Comparison of ENCODE assay signal across 9 mouse cellular contexts in the genomic region with DNA sequence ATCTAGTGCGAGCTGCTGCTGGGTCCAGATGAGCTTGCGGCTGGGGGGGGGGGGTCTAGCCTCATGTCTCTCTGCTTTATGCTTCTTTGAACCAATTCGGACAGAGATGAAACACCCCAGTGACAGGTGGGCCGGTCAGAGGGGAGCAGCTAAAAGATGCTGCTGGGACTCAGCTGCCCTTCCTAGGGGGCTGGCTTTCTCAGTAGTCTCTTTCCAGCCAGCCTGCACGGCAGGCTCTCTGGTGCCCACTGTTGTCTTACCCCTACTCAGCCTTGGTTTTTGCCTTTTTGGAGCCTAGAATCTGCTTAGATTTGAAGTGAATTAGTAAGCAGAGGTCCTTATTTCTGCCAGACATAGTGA.
A peak's percentile ranks its signal among the peaks of the same experiment; 100 is the strongest.
DNase-seq lines count a peak whose midpoint lies in the region; ATAC-seq and TF ChIP-seq lines count a peak whose summit lies in the region.
"Had no signal": no experiment of that assay in that cellular context is flagged by ENCODE, and none has a peak within 500 bp of the region (broad histone marks: within the 10 kb centered on the region; RNA-seq: fewer than 3 reads in every experiment).

No protein-coding gene starts in this region.

- no peaks in the 10 kb centered on the region for H3K36me3 ChIP-seq in kidney, adult 2 months (ENCODE audit: control insufficient read depth, insufficient read depth, low read length)
- no peaks in the 10 kb centered on the region for H3K36me3 ChIP-seq in embryonic facial prominence, embryonic 11.5 days (replicated peaks; ENCODE audit: control insufficient read depth, insufficient read depth, low read depth, low read length)
- no peaks in the 10 kb centered on the region for H3K36me3 ChIP-seq in forebrain, embryonic 16.5 days (ENCODE audit: control insufficient read depth, insufficient read depth)
- no peaks in the 10 kb centered on the region for H3K36me3 ChIP-seq in midbrain, embryonic 11.5 days (ENCODE audit: control insufficient read depth, insufficient read depth, low read length)

- intact Hi-C loops in left cerebral cortex, postnatal 4 days (cut with DNase I) = no loop called here

- 0 out of 2 replicates have a peak overlapping the region, but pooled peaks have one; percentile 0 for H3K9ac ChIP-seq in embryonic facial prominence, embryonic 11.5 days (replicated peaks; ENCODE audit: low read length)
- H3K9ac ChIP-seq in forebrain, embryonic 16.5 days (replicated peaks; ENCODE audit: low read depth, low read length) = no peak overlapping the region
- no peak overlapping the region for H3K9ac ChIP-seq in midbrain, embryonic 11.5 days (ENCODE audit: low read length)

- no peak for TF ChIP-seq POLR2A in kidney, adult 2 months (IDR thresholded peaks at IDR 0.05; ENCODE audit: low read depth, low read length)
- no peak for TF ChIP-seq POLR2A in cerebellum, adult 2 months (IDR thresholded peaks at IDR 0.05; ENCODE audit: borderline replicate concordance, insufficient read depth, low read length)

- H3K4me2 ChIP-seq in embryonic facial prominence, embryonic 11.5 days (ENCODE audit: low read depth, low read length) = no peak overlapping the region
- H3K4me2 ChIP-seq in forebrain, embryonic 16.5 days (ENCODE audit: low read length) = peak overlapping the region; percentile 35
- no peak overlapping the region for H3K4me2 ChIP-seq in midbrain, embryonic 11.5 days

- no peaks in the 10 kb centered on the region for H3K27me3 ChIP-seq in kidney, adult 2 months (replicated peaks; ENCODE audit: control insufficient read depth, insufficient read depth, low read length)
- no peaks in the 10 kb centered on the region for H3K27me3 ChIP-seq in embryonic facial prominence, embryonic 11.5 days (ENCODE audit: control insufficient read depth, insufficient read depth, low read length)
- no peaks in the 10 kb centered on the region for H3K27me3 ChIP-seq in forebrain, embryonic 16.5 days (replicated peaks; ENCODE audit: control insufficient read depth, insufficient read depth, low read length)
- H3K27me3 ChIP-seq in midbrain, embryonic 11.5 days (ENCODE audit: control insufficient read depth, insufficient read depth, low read length) = no peaks in the 10 kb centered on the region
- H3K27me3 ChIP-seq in cerebellum, adult 2 months (ENCODE audit: control insufficient read depth, insufficient read depth, low read length) = no peaks in the 10 kb centered on the region

- no peak for DNase-seq in kidney, adult 2 months
- no peak for DNase-seq in kidney, adult 18-20 months
- DNase-seq in embryonic facial prominence, embryonic 11.5 days (ENCODE audit: low spot score) = no peak
- DNase-seq in midbrain, embryonic 11.5 days (ENCODE audit: low spot score, missing footprints) = no peak
- DNase-seq in left cerebral cortex, postnatal 4 days = no peak
- DNase-seq in right cerebral cortex, postnatal 36 days (ENCODE audit: low spot score in 2 of 2) = no peak
- no peak for DNase-seq in cerebellum, adult 2 months
- DNase-seq: layer of hippocampus, postnatal 36 days had no signal

- WGBS in kidney, adult 2 months = 46% methylated on average over 5 of the region's 5 CpGs
- 38% methylated on average over 5 of the region's 5 CpGs for WGBS in embryonic facial prominence, embryonic 11.5 days
- WGBS in forebrain, embryonic 16.5 days = 17% methylated on average over 5 of the region's 5 CpGs
- WGBS in midbrain, embryonic 11.5 days = 28% methylated on average over 5 of the region's 5 CpGs
- 63% methylated on average over 5 of the region's 5 CpGs for WGBS in cerebellum, adult 2 months

- peaks cover 22% of the 10 kb centered on the region for H3K4me1 ChIP-seq in kidney, adult 2 months (ENCODE audit: control insufficient read depth, insufficient read depth, low read length)
- peaks cover 6% of the 10 kb centered on the region; the same call in 1 of the 2 replicates for H3K4me1 ChIP-seq in embryonic facial prominence, embryonic 11.5 days (ENCODE audit: control insufficient read depth, insufficient read depth, low read length)
- peaks cover 11% of the 10 kb centered on the region for H3K4me1 ChIP-seq in forebrain, embryonic 16.5 days (replicated peaks; ENCODE audit: control insufficient read depth, insufficient read depth, low read length)
- H3K4me1 ChIP-seq in midbrain, embryonic 11.5 days (ENCODE audit: control insufficient read depth, insufficient read depth, low read length) = peaks cover 22% of the 10 kb centered on the region
- peaks cover 3% of the 10 kb centered on the region; the same call in 1 of the 2 replicates for H3K4me1 ChIP-seq in cerebellum, adult 2 months (ENCODE audit: control insufficient read depth, insufficient read depth, low read length)

- no peak for TF ChIP-seq CTCF in kidney, adult 2 months (conservative IDR thresholded peaks at IDR 0.05; ENCODE audit: insufficient read depth, insufficient read length, low read depth, low read length)
- TF ChIP-seq CTCF in cerebellum, adult 2 months (IDR thresholded peaks at IDR 0.05; ENCODE audit: borderline replicate concordance, insufficient read depth, low read depth, low read length) = no peak

- H3K27ac ChIP-seq in kidney, adult 2 months (ENCODE audit: insufficient read depth, low read depth, low read length) = peak overlapping the region; percentile 79
- no peak overlapping the region for H3K27ac ChIP-seq in embryonic facial prominence, embryonic 11.5 days (replicated peaks; ENCODE audit: low read depth, low read length)
- no peak overlapping the region for H3K27ac ChIP-seq in forebrain, embryonic 16.5 days (ENCODE audit: low read length)
- H3K27ac ChIP-seq in midbrain, embryonic 11.5 days (ENCODE audit: low read depth, low read length) = peak overlapping the region; percentile 17; the same call in 1 of the 2 replicates
- H3K27ac ChIP-seq in cerebellum, adult 2 months (ENCODE audit: insufficient read depth, low read length) = no peak overlapping the region

- no peak overlapping the region for H3K4me3 ChIP-seq in kidney, adult 2 months (ENCODE audit: insufficient read depth, low read depth, low read length)
- H3K4me3 ChIP-seq in embryonic facial prominence, embryonic 11.5 days (ENCODE audit: low read depth, low read length) = no peak overlapping the region
- no peak overlapping the region for H3K4me3 ChIP-seq in forebrain, embryonic 16.5 days (replicated peaks; ENCODE audit: low read length)
- no peak overlapping the region for H3K4me3 ChIP-seq in midbrain, embryonic 11.5 days (ENCODE audit: low read depth, low read length)
- H3K4me3 ChIP-seq in cerebellum, adult 2 months (replicated peaks; ENCODE audit: insufficient read depth, low read depth, low read length) = no peak overlapping the region

- no peak; the same call in 1 of the 2 replicates for ATAC-seq in embryonic facial prominence, embryonic 11.5 days (replicated peaks; ENCODE audit: insufficient number of reproducible peaks, low FRiP score, low TSS enrichment, low read depth)
- ATAC-seq in forebrain, embryonic 16.5 days = peak; percentile 53
- no peak for ATAC-seq in midbrain, embryonic 11.5 days (ENCODE audit: low FRiP score)

- no peaks in the 10 kb centered on the region for H3K9me3 ChIP-seq in embryonic facial prominence, embryonic 11.5 days (replicated peaks; ENCODE audit: control insufficient read depth, low read length)
- no peaks in the 10 kb centered on the region for H3K9me3 ChIP-seq in forebrain, embryonic 16.5 days (ENCODE audit: control insufficient read depth, low read length)
- no peaks in the 10 kb centered on the region for H3K9me3 ChIP-seq in midbrain, embryonic 11.5 days (ENCODE audit: control insufficient read depth, low read length)

Comparison
In these comparisons a context has a peak if more than half of its experiments do, and no peak if none do; other contexts are left out.
1. H3K27ac ChIP-seq: peak in kidney, adult 2 months (single experiment) and midbrain, embryonic 11.5 days (single experiment); none in embryonic facial prominence, embryonic 11.5 days (single experiment), forebrain, embryonic 16.5 days (single experiment) and cerebellum, adult 2 months (single experiment).